Mouse (Mus musculus) ES-Bruce4 (cell line): Measurements from ENCODE around the gene Rae1.

Experiments used
- EP300 ChIP-seq: IDR thresholded peaks from 2 replicates; pipeline ENCODE4 v1.6.1; 2011; ENCODE audit warnings: low read depth, low read length; ENCODE audit not compliant: insufficient read depth
- POLR2A ChIP-seq: IDR thresholded peaks from one replicate; pipeline ENCODE4 v1.8.1; 2011; ENCODE audit warnings: low read length; ENCODE audit not compliant: insufficient read depth

DNA sequence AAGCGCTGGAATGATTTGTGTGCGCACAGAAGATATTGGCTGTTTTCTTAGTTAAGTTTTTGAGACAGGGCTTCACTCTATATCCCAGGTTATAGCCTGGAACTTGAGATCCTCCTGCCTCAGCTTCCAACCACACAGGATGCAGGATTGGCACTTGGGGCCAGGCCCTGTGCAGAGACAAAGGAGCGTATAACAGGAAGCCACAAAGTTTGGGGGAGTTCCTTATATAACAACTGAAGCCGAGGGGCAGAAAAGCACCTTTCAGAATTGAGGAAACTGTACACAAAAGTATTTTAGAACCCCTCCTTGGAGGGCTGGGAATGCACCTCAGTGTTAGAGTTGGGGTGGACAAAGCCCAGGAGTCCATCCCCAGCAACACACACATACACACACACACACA is 39.1 kb downstream of the Rae1 start:
- no peak for TF ChIP-seq EP300
- TF ChIP-seq POLR2A = no peak
